Mouse (Mus musculus): ENCODE measurements around the gene Tpte. TPM values are rescaled to one million over a fixed set of nuclear protein-coding genes. Genes with fewer than 3 reads are reported as not detected.
"Not testable (repeated sequence)": the region's sequence is repeated elsewhere in the genome, so short reads cannot be mapped to it uniquely, and the experiment has no call there.

Gene Tpte
- total RNA-seq (2021): not detected
- long read RNA-seq, experiment 1: 0 reads
- long read RNA-seq, experiment 2: 0 reads

DNA sequence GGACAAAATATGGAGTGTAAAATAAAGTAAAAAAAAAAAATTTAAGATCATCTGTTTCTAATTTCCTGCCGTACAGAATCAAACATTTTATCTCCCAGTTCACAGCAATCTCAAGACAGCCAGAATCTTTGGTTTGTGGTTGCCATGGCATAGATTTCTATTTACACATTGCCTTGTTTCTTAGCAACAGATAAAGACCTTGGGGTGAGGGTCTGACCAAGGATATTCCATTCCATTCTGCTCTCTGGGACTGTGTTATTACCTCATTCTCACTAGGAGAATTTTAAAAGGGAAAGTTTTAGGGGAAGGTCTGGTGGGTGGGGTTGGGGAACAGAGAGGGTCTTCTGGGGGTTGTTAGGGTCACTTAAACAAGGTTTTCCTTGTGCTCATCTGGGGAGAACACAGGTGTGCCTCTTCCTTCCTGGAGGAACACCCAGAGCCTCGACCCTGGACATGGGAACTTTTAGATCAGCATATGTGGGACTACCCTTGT is at the start of gene Tpte:
Tpte (plus strand) TSS at position 443 of the 493 bp plus-strand sequence.
- DNase-seq (ENCODE audit: low spot score in 2 of 2): no peak

DNA sequence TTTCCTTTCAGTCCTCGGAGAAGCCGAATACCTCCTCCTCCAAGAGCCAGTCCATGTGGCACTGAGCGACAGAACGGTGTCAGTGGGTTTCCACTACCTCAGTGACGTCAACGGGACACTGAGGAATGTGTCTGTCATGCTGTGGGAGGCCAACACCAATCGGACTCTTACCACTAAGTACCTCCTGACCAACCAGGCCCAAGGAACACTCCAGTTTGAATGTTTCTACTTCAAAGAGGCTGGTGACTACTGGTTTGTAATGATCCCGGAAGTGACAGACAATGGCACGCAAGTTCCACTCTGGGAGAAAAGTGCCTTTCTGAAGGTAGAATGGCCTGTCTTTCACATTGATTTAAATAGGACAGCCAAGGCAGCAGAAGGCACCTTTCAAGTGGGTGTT is 40.3 kb upstream of the Tpte start:
- DNase-seq (ENCODE audit: low spot score in 2 of 2): no peak

DNA sequence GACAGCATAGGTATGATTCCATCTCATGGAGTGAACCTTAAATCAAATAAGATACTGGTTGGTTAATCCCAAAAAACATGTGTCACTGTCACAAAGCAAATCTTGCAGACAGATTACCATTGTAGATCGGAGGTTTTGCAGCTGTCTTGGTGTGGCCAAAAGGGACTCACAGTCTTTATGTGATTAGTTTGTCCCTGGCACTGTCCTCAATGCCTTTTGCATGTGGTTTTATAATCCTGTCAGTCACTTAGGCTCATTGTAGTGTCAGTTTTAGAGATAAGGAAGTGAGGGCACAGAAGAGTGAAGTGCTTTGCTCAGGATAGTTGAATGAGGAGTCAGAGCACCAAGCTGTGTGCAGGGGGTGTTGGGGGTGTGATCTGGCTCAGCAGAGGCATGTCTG is 37.6 kb upstream of the Tpte start:
- no peak for DNase-seq (ENCODE audit: low spot score in 2 of 2)

DNA sequence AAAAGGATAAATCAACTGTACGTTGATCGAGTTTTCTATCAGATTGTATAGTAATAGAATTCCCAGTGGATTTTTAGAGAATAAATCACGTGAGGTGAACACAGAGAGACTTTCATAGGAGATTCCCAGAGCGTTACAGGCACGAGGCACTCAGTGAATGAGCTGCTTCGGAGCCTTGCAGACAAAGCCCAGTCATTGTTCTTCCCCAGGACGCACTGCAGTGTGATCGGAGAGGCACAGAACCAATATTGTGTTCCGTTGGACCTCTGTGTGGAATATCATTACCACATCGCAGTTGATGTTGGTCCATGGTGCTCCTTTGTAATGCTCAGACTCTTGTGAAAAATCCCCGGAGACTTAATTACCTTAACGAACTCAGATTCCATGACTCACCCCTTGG is 35.3 kb upstream of the Tpte start:
- no peak for DNase-seq (ENCODE audit: low spot score in 2 of 2)

DNA sequence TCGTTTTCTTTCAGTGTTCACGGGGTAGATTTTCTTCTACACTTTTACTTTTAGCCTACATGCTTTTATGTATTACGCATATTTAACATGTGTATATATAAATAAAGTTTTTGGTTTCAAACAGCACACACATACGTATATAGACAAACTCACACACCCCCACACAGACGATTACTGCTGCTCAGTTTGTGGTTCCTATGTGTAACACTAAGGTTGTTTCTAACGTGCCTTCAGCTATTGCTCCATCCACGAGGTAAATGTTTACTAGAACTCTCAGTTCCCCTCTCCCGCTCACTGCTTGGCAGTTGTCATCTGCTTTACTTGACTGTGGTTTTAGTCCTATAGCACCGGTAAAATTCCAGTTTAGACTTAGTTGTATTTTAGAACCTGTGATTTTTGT is 34.2 kb upstream of the Tpte start:
- no peak for DNase-seq (ENCODE audit: low spot score in 2 of 2)

DNA sequence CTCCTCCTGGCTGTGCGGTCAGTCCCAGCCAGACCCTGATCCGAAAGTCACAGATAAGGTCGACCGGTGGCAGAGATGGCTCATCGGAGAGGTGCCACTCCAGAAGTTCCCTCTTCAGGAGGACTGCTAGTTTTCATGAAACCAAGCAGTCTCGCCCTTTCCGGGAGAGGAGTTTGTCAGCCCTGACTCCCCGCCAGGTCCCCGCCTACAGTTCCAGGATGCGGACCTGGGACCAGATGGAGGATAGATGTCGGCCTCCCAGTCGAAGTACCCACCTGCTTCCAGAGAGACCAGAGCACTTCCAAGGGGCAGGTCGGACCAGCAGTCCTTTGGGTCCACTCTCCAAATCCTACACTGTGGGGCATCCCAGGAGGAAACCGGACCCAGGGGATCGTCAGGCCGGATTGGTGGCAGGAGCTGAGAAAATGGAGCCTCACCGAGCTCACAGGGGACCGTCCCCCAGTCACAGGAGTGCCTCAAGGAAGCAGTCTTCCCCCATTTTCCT is 24.2 kb upstream of the Tpte start:
- DNase-seq (ENCODE audit: low spot score in 2 of 2): no peak

DNA sequence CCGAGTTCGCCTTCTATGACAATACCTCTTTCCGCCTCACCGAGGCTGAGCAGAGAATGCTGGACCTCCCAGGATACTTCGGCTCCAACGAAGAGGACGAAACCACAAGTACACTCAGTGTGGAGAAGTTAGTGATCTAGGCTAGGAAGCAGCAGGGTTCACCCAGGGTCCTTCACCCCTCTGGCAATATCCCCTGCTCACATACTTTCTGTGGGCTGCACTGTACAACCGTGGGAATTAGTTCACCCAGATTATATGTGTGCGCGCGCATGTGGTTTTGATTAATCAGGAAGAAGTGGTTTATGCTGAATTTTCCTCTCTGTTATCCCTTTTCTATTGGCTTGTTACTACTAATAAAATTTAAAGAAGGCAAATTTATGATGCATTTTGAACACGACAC is 23.7 kb upstream of the Tpte start:
- DNase-seq (ENCODE audit: low spot score in 2 of 2): no peak

DNA sequence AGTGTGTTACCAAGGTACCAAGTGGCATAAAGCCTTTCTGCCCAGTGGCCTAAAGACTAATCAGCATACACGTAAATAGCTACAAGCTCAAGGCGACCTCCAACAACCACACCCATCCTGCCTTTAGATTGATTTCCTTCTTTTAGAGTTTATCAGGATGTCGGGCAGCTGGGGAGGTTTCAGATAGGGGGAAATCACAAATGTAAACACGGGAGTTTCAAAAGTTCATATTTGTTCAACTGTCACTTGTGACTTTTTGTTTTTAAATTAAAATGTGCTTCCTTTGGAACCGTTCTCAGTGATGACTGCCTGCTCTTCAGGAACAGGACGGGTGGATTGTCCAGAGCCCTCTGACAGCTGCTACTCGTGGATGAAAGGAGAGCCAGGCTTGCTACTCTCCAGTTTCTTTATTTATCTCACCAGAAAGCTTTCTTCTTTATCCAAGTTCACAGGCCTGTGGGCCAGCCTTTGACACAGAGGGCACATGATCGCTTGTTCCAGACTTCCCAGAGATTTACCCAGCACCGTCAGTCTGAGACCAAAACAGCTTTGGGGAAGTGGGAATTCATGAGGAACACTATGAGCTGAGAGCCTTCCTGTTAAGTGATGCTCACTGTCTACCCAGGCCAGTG is 23.0 kb upstream of the Tpte start:
- no peak for DNase-seq (ENCODE audit: low spot score in 2 of 2)

DNA sequence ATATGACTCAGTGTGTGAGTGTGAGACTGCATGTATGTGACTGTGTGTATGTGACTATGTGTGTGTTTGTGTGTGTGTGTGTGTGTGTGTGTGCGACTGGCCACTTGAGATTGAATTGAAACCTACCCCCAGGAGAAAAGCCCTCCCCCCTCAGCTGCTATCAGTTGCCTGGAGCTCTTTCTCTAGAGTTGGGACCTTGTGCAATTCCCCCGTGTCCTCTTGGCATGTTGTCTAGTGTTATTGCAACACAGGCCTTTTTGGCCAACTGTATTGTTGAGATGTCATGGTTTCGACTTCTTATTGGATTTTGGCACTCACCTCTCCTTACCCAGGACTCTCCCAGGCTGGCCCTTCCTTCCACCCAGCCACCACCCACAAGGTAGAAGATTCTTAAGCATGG is 21.0 kb upstream of the Tpte start:
- no peak for DNase-seq (ENCODE audit: low spot score in 2 of 2)

DNA sequence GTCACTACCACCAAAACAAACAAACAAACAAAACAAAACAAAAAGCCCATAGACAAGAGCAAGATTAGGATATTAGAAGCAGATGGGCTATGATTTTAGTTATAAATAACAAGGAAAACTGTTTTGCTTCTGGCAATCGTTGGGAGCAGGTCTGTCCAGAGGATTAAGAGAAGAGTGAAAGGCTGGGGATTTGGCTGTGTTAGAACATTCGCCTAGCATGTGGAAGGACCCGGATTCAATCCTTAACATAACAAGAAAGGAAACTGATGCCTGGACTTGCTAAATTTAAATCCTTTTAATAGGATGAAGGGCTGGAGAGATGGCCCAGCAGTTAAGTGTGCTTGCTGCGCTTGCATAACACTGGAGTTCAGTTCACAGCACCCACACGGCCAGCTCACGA is 18.9 kb upstream of the Tpte start:
- DNase-seq (ENCODE audit: low spot score in 2 of 2): no peak

DNA sequence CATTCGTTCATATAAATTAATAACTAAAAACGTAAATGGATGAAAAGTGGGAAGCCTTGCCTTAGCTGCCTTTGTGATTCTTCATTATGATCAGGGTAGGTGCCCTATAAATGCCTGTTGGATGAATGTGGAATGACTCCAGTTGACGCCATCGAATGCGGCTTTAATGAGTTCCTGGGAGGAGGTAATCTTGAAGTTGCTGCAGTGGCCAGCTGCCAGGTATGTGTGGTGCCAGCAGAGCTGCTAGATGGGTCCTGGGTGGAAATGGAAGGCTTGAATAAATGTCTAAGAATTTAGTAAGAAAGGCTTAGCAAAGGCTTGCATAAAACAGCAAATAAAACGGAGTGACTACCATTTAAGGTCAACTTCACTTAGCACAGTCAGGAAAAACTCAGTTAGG is 18.5 kb upstream of the Tpte start:
- DNase-seq (ENCODE audit: low spot score in 2 of 2): no peak

DNA sequence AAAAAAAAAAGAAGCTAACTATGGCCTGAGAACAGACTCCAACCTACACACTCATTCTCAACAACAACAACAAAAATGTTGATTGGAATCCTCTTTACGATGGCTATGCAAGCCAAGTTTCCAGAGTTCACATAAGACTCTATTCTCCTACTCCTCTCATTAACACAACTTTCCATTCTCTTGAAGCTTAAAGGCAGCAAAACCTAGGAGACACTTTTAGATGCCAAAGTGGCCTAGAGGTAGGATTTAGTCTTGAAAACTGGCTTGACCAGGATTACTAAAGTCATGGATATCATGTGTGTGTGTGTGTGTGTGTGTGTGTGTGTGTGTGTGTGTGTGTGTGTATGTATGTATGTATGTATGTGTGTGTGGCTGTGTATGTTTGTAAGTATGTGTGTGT is 18.0 kb upstream of the Tpte start:
- no peak for DNase-seq (ENCODE audit: low spot score in 2 of 2)

DNA sequence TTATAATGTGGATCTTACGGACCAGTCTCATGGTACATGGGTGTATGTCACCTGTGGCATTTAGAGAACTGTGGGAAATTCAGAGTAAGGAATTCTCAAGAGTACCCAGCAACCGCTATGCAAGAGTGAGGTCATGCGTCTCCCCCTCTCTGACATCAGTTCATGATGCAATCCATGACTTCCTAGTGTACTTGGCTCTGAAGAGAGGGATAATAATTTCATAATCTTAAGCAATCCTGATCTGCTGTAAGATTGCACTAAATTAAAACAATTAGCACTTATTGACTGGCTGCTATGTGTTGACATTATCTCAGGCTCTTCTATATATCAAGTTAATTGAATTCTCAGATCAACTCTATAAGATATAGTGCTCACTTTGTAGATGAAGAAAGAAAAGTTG is 16.4 kb upstream of the Tpte start:
- DNase-seq (ENCODE audit: low spot score in 2 of 2): no peak

DNA sequence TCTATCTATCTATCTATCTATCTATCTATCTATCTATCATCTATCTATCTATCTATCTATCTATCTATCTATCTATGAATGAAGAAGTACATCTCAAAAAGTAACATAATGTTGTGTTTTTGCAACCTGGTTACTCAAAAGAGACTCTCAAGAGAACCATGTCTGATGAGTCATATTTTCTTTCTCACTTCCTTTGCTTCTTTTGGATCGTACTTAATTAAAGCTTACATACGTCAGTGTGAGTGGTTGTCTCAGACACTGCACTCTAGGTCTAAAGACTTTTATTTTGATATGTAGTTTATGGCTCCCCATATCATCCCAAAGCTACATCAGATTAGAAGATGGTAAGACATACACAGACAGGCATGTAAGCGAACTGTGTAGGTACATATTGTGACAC is 10.1 kb upstream of the Tpte start:
- no peak for DNase-seq (ENCODE audit: low spot score in 2 of 2)

DNA sequence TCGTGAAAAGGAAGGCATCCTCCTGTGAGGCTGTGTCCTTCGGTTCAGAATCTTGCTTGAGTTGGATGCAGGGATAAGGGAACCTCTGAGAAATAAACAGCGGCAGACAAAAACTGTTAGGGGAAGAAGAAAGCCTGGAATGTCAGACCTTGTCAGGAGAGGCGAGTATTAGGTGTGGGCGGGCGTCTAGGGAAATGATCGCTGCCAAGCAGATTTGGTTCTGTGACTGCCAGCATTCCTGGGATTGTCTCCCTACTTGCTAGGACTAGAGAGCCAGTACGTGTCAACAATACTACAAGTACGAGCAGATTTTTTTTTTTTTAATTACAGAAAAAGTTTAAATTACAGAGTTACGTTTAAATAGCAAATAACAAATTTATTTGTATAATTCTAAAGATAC is 8.6 kb upstream of the Tpte start:
- DNase-seq (ENCODE audit: low spot score in 2 of 2): no peak

DNA sequence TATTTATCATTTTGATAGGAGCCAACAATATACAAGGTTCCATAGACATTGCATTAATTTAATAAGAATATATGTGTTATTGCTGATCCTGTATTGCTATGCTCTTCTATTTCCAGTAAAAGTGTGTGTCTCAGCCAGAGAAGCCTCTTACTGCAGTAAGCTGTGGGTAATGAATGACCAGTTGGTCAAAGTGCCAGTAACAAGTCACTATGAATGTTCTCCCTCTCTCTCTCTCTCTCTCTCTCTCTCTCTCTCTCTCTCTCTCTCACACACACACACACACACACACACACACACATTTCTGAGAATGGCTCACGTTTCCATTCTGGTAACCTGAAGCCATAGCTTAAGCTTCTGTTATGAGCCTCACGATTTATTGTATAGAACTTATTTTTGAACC is 19.1 kb downstream of the Tpte start:
- DNase-seq (ENCODE audit: low spot score in 2 of 2): no peak

DNA sequence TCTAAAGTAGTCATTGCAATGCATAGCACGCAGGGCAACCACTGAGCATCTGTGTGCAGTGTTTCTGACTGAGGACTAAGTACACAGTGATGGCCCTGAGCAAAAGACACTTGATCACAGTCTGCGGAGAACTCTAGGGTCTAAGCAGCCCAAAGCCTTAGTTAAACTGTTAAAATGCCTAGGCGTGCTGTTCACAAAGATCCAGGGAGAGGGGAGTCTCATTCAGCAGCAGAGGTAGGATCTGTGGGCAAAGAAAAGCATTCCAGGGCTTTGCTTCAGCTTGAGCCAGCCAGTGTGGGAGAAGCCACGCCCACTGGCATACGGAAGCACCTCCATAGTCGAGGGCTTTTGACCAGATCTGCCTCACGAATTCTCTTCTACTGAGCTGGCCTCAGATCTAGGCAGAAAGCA is 19.7 kb downstream of the Tpte start:
- no peak for DNase-seq (ENCODE audit: low spot score in 2 of 2)

DNA sequence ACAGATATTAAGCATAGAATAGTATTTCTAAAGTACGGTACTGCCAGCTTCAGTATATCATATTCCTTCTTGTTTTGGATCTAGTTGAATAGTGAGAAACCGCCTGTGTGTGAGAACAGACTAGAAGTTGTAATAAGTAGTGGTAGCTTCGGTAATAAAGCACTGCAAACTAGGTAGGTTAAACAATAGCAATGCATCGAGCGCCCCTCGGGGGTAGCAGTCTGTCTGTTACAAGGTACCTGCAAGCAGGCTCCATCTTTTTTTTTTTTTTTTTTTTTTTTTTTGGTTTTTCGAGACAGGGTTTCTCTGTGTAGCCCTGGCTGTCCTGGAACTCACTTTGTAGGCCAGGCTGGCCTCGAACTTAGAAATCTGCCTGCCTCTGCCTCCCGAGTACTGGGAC is 20.8 kb downstream of the Tpte start:
- not testable (repeated sequence) for DNase-seq (ENCODE audit: low spot score in 2 of 2)

DNA sequence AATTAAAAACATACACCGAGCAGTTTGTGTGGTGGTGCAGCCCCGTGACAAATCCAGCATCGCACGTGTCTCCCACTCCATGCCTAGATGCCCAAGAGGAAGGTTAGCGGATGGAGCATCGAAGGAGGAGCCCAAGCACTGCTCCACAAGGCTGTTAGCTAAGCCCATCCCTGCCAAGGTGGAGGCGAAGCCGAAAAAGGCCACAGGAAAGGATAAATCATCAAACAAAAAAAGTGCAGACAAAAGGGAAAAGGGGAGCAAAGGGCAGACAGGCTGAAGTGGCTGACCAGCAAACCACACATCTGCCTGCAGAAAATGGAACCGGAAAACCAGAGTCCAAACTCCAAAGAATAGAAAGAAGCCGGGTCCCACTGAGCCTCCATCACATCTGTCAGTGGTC is 23.8 kb downstream of the Tpte start:
- no peak for DNase-seq (ENCODE audit: low spot score in 2 of 2)

DNA sequence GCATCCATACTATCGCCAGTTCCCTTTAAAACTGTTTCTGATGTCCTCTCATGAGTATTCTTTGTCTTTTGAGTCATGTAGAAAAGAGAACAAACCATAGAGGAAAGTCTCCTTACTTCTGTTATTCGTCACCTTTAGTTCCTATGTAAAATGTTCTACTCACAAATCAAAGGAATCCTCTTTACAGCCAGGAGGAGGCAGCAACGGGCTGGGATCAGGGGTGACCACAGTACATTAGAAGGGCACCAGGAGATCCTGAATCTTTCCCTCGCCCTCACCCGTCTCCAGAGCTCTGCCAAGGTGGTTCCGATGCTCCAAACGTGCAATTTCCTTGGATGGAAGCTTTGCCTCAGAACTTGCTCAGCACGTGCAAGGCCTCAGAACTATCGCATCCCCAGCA is 28.2 kb downstream of the Tpte start:
- DNase-seq (ENCODE audit: low spot score in 2 of 2): no peak

DNA sequence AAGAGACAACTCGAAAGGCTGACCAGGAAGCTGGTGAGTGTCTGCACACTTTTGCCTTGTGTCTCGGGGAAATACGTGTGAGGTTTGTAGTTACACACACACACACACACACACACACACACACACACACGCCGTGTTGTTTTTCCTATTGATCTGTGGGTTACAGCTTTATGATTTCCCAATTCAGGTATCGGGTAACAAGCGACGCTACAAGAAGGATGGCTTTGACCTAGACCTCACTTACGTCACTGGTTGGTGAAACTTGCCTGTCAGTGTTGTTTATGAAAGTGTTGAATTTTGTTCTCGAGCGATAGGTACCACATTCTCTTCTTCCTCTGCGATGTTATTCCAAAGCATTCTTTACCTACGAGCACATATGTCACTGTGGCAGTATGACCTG is 52.2 kb downstream of the Tpte start:
- no peak for DNase-seq (ENCODE audit: low spot score in 2 of 2)

DNA sequence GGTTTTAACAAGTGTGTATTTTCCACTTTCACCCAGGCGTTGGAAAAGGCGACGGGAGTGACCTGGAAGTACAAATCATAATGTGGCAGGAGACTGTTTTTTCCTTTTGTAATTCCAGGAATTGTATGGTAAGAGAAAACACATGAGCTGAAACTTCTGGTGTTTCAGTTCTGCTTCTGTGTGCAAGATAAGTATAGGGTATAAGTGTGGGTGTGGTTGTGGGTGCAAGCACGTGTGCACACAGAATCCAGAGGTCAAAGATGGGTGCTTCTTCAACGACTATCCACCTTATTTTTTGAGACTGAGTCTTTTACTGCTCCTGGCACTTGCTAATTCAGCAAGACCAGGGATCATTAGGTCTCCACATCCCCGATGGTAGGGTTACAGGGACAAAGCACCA is 76.1 kb downstream of the Tpte start:
- no peak for DNase-seq (ENCODE audit: low spot score in 2 of 2)

DNA sequence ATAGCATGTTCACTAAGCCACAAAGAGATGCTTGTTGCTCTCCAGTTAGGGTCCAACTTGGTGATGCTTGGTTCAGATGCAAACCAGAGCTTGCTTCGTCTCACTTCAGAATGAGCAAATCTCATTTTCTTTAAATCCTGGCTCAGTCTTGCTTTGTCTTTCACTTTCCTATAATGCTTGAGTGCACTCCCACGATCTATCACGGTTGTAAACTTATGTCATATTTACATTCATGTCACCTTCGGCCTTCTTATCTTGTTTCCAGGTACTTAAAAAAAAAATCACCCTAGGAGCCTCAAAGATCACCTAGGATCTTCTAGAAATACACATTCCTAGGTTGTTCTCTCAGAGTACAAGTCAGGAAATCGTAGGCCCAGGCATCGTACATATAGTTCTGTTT is 76.6 kb downstream of the Tpte start:
- DNase-seq (ENCODE audit: low spot score in 2 of 2): no peak

DNA sequence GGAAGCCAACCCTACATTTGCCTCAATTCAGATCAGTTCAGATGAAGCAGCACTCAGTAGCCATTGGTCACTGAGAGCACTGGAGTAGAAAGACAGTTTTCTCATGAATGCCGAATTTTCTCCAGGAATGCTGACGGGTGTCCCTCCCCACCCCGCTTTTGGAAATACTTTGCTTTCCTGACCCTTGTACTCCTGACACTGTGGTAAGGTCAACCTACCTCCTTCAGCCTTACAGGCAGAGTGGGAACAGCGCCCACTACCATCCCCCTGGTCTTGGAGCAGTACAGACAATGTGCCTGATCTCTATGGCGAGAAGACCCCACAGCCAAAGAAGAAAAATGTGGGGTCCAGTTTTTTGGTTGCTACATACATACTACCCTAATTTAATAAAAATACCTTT is 93.1 kb downstream of the Tpte start:
- DNase-seq (ENCODE audit: low spot score in 2 of 2): no peak

Data from layer of hippocampus, postnatal 14 days (tissue).